Mouse (Mus musculus): ENCODE measurements around the gene C2cd2. TPM values are rescaled to one million over a fixed set of nuclear protein-coding genes. Genes with fewer than 3 reads are reported as not detected.
A peak's percentile ranks its signal among the peaks of the same experiment; 100 is the strongest.
"Not testable (repeated sequence)": the region's sequence is repeated elsewhere in the genome, so short reads cannot be mapped to it uniquely, and the experiment has no call there.

C2cd2 gene
- total RNA-seq (2017), result 5.4 and 7.4 TPM in 2 replicates

DNA sequence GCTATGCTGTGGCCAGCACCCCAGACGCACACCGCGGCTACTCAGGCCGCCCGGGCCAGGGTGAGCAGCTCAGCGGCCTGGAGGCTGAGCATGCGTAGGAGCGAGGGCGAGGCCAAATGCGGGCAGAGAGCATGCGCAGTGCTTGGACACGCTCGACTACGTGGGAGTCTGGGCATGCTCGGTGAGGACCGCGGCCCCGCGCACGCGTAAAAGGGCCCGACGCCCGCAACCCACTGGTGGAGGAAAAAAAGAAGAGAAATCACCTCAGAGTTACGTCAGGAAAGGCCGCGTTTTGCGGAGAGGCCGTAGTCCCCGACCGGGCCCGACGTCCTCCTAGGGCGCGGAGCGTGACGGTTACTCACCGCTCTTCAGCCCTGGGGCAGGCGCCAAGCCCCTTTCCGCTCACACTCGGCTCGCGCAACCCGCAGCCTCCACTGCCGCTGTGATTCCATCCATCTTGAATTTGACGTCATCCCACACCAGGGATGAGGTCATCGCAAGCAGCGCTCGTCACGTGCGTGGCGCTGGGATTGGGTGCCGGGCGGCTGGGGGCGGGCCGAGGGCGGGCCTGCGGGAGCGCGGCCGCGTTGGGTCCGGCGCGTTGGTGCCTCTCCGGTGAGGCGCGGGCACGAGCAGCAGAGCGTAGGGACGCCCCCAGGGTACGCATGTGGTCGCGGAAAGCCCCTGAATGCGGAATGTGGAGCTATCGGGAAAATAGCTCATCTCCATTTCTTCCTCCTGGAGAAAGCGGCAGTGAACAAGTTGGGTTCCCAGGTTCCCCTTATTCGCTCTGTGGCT is at the start of gene C2cd2, which contains the start of gene Zbtb21:
Gene C2cd2, minus strand, starts transcription at position 448 of the 798 bp plus-strand sequence.
Gene Zbtb21, minus strand, starts transcription at position 472 of the 798 bp plus-strand sequence.
- peak; percentile 84 for ATAC-seq (ENCODE audit: extremely low read depth, insufficient number of reproducible peaks, low FRiP score, poor library complexity, severe bottlenecking)

DNA sequence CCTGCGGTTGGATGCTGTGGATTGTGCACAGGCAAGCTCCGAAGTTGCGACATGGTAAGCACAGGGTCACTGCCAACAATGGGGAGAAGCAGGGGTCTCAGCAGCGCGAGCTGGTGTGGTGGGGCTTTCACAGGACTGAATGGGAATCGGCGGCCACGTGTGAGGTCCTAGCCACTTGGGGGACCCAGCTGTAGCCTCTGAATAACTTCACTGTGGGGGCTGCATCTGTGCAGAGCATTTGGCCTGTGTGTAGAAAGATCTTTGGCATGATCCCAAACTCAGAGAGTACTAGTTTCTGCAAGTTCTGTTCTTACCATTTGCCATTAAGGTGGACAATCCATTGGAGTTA is 35.0 kb upstream of the C2cd2 start:
- ATAC-seq (ENCODE audit: extremely low read depth, insufficient number of reproducible peaks, low FRiP score, poor library complexity, severe bottlenecking), result not testable (repeated sequence)

DNA sequence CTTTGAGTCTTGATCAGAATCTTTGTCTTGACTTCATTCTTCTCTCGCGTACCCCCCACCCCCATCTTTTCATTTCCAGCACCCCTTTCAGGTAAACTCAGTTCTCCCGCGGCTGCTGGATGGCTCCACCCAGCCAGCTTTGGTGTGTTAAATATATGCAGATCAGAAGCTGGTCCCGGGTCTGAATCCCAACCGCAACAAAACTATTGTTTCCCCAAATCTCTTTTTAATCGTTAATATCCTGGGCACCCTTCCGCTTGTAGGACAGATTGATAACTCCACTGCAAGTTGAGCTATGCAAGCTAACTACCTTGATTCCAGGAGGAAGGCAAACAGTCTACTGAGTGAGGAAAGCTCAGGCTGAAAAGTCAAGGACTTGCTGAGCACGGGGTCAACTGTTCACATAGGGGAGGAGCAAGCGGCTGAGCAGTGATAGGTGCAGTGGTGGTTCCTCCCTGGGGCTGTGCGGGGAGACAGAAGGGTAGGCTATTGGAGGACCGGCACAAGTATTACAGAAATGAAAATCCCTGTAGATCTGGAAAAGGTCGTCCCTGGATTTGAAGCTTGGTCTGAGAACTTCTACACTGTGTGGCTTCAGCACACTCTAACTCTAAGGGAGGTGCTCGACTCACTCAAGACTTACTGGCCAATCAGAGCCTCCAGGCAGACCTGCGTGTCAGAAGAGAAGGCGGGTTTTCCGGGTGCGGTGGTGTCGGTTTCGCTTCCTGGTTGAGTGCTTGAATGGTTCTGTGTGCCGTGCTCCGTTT is 34.4 kb upstream of the C2cd2 start, which contains the start of gene B230307C23Rik:
Gene B230307C23Rik, plus strand, starts transcription at position 700 of the 767 bp plus-strand sequence.
- ATAC-seq (ENCODE audit: extremely low read depth, insufficient number of reproducible peaks, low FRiP score, poor library complexity, severe bottlenecking), result peak; percentile 99

DNA sequence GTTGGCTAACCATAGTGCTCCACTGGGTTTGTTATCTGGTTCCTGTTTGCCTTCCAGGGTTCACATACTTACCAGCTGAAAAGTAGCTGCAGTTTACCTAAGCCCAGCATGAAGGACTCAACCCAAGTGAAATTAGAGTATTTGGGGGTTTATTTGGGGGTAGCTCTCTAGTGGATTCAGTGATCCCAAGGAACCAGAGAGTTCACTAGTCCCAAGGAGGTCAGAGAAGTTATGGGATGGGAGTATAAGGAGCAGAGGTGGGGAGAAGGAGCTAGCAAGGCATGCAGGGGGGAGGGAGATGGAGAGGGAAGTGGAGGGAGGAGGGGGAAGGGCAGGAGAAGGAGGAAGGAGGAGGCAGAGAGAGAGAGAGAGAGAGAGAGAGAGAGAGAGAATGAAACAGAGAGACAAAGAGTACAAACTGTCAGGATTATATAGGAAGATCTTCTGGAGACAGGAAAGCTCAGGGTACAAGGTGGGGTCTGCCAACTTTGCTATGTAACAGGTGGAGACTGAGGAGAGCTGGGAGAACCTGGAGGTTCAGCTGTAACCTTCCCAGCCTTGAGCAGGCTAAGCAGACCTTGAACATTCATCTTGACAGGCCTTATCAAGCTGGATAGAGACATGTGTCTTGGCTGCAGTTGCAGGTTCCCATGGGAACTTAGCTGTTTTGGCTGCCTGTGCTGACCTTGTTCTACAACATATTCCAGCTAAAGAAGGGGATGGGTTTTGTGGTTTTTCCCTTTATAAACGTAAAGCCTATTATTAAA is 33.6 kb upstream of the C2cd2 start:
- no peak for ATAC-seq (ENCODE audit: extremely low read depth, insufficient number of reproducible peaks, low FRiP score, poor library complexity, severe bottlenecking)

DNA sequence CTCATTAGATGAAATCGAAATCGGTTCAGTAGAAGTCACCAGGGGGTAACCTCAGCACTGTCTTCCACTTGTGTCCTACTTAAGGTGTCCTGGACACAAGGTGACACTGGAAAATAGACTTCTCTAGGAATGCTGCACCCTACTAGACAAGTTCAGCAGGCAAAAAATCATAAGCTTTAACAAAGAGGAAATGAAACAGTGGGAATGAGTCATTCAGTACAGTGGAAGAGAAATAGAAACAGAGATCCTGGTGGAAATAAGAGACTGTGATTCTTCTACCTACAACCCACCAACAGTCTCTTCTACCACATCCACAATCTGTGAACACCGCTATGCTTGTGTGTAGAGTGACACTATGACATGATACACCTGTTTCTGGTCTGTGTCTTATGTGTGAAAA is 30.1 kb upstream of the C2cd2 start:
- ATAC-seq (ENCODE audit: extremely low read depth, insufficient number of reproducible peaks, low FRiP score, poor library complexity, severe bottlenecking), result not testable (repeated sequence)

DNA sequence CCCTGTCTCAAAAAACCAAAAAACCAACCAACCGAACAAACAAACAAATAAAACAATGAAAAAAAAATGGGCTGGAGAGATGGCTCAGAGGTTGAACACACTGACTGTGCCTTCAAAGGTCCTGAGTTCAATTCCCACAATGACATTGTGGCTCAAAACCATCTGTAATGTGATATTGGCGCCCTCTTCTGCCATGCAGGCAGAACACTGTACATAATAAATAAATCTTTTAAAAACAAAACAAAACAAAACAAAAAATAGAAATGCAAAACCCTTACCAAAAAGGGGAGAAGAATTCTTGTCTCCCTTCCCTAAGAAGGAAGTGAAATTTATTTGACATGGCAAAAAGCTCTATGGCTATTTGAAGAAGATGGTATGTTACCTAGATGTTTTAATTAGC is 29.1 kb upstream of the C2cd2 start:
- ATAC-seq (ENCODE audit: extremely low read depth, insufficient number of reproducible peaks, low FRiP score, poor library complexity, severe bottlenecking), result no peak

DNA sequence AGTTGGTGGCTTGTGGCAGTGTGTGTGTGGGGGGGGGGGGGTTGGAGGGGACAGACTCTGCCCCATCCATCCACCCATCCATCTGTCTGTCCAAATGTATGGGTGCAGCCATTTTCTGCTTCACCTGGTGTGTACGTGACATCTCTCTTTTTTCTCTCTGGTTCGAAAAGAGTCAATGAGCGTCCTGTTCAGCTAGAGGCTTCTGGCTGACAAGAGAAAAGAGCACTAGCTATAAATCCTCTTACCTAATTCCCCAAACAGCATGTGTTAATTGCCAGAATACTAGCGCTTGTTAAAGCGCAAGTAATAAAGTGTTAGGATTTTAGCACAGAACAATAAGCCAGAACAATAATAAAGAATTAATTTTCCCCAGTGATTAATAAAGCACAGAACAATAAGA is 22.2 kb upstream of the C2cd2 start:
- ATAC-seq (ENCODE audit: extremely low read depth, insufficient number of reproducible peaks, low FRiP score, poor library complexity, severe bottlenecking), result no peak

DNA sequence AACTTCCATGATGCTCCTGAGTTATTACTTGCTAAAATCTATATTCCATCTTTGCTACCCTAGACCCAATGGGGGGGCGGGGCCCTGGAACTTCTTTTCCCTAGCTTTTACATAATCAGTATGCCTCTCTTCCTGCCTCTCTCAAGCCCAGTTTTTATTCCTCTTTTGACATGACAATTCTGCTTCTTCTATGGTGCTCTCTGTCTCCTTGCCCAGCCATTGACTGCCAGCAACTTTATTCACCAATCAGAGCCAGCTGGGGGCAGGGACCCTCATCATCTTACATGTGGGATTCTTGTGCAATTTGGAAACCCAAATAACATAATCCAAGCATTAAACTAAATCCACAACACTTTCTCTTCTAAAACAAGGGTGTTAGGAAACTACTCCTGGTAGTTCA is 19.0 kb upstream of the C2cd2 start:
- no peak for ATAC-seq (ENCODE audit: extremely low read depth, insufficient number of reproducible peaks, low FRiP score, poor library complexity, severe bottlenecking)

DNA sequence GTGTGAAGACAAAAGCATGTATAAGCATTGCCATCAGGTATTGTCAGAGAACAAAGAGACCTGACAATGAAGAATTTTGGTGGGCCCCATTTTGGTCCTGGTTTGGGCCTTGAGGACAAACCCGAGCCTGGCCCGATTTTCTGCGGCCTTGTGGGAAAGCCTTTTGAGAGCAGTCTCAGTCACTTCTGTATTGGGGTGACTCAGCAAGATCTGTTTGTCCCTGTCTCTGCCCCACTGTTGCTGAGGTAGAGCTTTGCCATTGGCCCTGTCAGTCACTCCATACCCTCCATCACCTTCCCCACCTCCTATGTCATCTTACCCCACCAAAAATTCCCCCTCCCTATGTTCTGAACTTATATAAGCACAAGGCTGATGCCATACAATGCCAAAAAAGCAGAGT is 15.3 kb upstream of the C2cd2 start:
- no peak for ATAC-seq (ENCODE audit: extremely low read depth, insufficient number of reproducible peaks, low FRiP score, poor library complexity, severe bottlenecking)

DNA sequence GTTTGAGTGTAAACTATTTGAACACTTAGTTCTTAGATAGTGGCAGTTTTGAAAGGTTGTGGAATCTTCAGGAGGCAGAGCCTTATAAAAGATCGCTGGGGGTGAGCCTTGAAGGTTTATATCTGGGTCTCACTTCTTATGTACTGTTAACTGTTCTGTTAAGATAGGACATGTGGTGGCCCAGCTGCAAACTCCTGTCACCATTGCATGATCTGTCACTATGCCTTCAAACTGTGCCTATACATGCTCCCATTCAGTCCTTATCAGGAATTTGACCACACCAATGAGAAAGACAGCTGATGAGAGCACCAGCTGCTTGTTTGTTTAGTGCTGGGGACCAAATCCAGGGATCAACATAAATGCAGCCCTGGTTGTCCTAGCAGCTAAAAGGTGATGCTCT is 14.9 kb upstream of the C2cd2 start:
- no peak for ATAC-seq (ENCODE audit: extremely low read depth, insufficient number of reproducible peaks, low FRiP score, poor library complexity, severe bottlenecking)

DNA sequence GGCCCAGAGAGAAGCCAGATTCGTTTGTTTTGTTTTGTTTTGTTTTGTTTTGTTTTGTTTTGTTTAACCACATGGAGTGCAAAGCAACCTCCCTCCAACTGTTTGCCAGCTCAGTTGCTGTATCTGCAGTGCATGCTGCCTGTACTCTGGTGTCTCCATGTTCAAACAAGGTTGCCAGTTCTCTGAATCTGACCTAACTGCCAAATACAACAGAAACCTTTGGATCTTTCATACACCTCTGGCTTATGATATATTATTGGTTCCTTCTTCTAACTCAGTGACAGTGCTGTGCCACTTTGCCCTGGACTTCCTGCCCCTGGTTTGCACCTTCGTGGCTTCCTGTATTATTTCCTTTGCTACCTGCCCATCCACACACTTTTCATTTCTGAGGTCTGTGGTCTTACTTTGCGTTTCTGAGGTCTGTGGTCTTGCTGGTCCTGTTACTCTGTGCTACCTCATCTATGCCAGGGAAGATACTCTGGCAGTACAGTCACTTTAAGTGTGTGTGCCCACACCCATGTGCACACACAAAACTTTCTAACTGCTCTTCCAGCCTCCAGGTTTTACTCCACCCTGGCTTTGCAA is 1.6 kb upstream of the C2cd2 start:
- ATAC-seq (ENCODE audit: extremely low read depth, insufficient number of reproducible peaks, low FRiP score, poor library complexity, severe bottlenecking), result no peak

DNA sequence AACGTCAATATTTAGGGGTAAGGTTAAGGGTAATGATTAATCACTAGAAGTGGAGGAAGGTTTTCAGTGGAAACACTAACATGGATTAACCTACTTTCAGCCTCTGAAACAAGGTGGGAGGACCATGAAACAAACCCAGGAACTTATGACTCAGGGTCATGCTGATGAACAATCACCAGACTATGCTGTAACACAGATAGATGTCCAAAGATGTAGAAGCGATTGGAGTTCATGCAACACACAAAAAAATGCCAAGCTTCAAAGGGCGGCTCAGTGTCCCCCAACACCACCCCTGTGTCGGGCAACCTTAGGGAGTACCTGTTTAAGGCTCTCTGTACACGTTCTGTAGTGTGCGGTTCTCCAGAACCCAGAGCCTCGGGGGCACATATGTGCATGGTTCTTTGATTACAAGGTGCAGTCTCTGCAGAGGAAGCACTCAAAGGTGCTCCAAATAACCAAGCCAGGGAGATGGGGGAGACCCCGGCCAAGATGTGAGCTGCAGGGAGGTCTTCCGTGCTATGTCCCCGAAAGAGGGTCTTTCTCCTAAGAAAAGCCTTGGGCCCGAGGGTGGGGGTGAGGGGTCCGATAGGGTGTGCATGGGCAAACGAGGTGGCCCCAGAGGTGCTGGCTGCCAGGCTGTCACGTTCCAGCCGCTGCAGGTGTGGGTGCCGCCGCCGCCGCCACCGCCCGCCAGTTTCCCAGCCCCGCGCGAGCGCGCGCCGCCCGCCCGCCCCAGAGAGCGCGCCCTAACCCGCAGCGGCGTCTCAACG is 832 bp downstream of the C2cd2 start:
- no peak for ATAC-seq (ENCODE audit: extremely low read depth, insufficient number of reproducible peaks, low FRiP score, poor library complexity, severe bottlenecking)

DNA sequence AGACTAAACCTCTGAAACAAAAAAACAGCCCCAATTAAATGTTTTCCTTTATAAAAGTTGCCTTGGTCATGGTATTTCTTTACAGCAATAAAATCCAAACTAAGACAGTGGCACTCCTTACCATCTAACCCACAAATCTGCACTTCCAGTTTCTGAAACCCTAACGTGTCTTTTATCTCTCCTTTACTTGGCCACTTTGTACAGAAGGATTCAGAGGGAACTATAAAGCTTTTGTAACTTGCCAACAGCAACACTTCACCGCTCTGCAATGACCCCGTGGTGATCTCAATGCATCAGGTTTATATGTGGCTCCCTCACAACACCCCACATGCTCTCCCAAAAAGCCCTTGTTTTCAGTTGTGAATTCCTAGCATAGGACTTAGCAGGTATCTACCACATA is 2.0 kb downstream of the C2cd2 start:
- no peak for ATAC-seq (ENCODE audit: extremely low read depth, insufficient number of reproducible peaks, low FRiP score, poor library complexity, severe bottlenecking)

DNA sequence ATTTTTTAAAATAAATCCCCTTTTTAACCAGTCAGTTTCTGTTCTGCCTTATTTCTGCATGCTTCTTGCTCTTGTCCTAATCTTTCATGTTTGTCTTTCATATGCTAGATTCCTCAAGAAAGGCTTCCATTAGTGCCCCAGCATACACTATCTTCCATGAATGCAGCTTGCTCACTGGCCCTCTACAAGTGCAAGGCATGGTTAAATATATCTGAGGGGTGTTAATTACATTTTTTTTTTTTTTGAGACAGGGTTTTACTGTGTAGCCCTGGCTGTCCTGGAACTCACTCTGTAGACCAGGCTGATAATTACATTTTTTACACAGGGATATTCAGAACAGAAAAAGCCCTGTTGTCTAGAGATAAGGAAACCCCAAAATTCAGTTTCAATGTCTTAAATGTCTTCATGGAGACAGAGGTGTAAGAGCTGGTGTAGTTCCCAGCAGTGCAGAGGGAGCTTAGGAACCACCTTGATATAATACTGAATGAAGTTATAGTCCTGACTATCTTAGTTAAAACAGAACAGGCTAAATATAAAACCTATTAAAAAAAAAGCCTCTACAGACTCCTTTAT is 3.9 kb downstream of the C2cd2 start:
- no peak for ATAC-seq (ENCODE audit: extremely low read depth, insufficient number of reproducible peaks, low FRiP score, poor library complexity, severe bottlenecking)

DNA sequence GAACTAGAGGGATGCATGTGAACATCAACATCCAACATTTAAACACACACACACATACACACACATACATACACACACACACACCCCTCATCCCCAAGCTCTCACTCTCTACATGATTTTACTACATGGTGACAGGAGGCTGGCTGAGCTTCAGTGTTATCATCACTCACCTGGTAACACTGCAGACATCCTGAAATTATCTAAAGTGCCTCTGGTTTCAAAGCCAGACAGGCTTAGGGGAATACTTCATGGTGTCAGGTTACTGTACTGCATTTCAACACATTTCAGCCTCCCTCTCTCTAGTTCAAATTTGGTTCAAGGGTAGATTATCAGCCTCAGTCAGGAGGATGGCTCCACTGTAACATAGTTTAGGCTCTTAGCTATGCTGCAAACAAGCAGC is 4.8 kb downstream of the C2cd2 start:
- no peak for ATAC-seq (ENCODE audit: extremely low read depth, insufficient number of reproducible peaks, low FRiP score, poor library complexity, severe bottlenecking)

DNA sequence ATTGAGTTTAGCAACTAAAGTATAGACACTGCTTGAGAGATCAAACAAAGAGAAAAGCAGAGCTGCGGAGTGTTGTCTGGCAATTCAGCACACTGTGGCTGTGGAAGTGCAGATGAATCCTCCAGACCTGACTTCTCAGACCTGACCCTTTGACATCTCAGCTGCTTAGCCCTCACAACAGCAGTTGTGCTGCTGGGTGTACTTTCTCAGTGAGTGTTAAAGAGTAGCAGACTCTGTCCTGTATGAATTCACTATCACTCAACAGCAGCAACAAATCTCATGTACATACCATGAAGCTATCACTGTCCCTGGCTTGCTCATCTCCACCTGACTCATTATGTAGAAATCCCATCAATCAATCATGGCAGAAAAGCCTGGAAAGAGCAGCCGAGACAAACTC is 6.4 kb downstream of the C2cd2 start:
- ATAC-seq (ENCODE audit: extremely low read depth, insufficient number of reproducible peaks, low FRiP score, poor library complexity, severe bottlenecking), result no peak

DNA sequence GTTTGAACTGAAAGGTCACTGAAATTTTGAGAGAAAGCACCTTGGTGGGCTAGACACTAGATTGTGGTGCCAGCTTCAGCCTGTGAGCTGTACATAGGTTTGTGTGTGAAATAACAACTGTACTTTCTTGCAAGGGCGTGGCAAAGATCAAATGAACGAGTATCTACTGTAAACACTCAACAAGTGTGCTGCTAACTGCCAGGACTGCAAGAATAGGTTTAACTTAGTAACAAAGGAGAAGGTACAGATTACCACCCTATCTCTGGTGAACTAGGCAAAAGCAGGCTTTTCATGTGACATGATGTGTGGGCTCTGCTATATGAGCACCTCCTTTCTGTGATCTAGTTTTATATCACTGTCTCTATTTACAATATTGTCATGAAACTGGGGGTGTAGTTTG is 9.1 kb downstream of the C2cd2 start:
- ATAC-seq (ENCODE audit: extremely low read depth, insufficient number of reproducible peaks, low FRiP score, poor library complexity, severe bottlenecking), result no peak

DNA sequence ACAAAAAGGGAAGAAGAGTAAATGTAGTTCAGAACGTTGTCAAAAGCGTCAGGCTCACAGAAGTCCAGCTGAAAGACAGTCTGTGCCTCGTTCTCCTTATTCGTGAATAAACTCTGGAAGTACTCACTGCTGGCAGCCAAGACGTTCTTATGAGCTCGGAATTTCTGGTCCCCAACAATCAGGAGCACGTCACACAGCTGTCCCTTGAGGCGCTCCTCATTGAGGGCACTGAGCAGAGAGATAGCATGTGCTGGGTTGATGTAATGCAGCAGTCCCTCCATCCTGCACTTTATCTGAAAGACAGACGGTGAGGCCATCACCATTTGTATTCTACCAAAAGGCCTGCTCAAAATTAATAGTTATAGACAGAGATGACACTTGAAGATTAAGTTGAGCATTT is 9.6 kb downstream of the C2cd2 start:
- no peak for ATAC-seq (ENCODE audit: extremely low read depth, insufficient number of reproducible peaks, low FRiP score, poor library complexity, severe bottlenecking)
